Mouse (Mus musculus) forebrain, embryonic 14.5 days (tissue): ENCODE data around the gene Ciart. TPM values are rescaled to one million over a fixed set of nuclear protein-coding genes. Genes with fewer than 3 reads are reported as not detected.
"Not testable (repeated sequence)": the region's sequence is repeated elsewhere in the genome, so short reads cannot be mapped to it uniquely, and the experiment has no call there.

Experiments
- ATAC-seq: fragments of 200-750 bp; cut with Nextera tagmentation; 2 replicates; pipeline ENCODE4 v1.8.0; 2017; ENCODE audit warnings: mild to moderate bottlenecking, moderate library complexity
- DNase-seq: peaks from one replicate; pipeline ENCODE4 v3.0.0-alpha.2; 2015; ENCODE audit warnings: low spot score
- H3K27ac ChIP-seq: fragments of 300-500 bp; sonication (generic); 2 replicates; pipeline ENCODE4 v1.5.1; 2014; ENCODE audit warnings: low read depth, mild to moderate bottlenecking, control low read depth, low read length, moderate library complexity
- H3K27me3 ChIP-seq: fragments of 300-500 bp; sonication (generic); replicated peaks from 2 replicates; pipeline ENCODE4 v1.6.1; 2014; ENCODE audit warnings: low read length, control low read depth, mixed read lengths; ENCODE audit not compliant: control insufficient read depth, insufficient read depth
- H3K36me3 ChIP-seq: fragments of 300-500 bp; sonication (generic); 2 replicates; pipeline ENCODE4 v1.6.1; 2014; ENCODE audit warnings: low read length, control low read depth; ENCODE audit not compliant: control insufficient read depth, insufficient read depth
- H3K4me1 ChIP-seq: fragments of 300-500 bp; sonication (generic); 2 replicates; pipeline ENCODE4 v1.6.1; 2014; ENCODE audit warnings: antibody characterized with exemption, low read length, control low read depth; ENCODE audit not compliant: control insufficient read depth, insufficient read depth
- H3K4me2 ChIP-seq: fragments of 300-500 bp; sonication (generic); 2 replicates; pipeline ENCODE4 v1.6.1; 2014; ENCODE audit warnings: mild to moderate bottlenecking, control low read depth, low read length
- H3K4me3 ChIP-seq: fragments of 300-500 bp; sonication (generic); 2 replicates; pipeline ENCODE4 v1.5.1; 2014; ENCODE audit warnings: low read depth, low read length, control low read depth
- H3K9ac ChIP-seq: fragments of 300-500 bp; sonication (generic); 2 replicates; pipeline ENCODE4 v1.6.1; 2014; ENCODE audit warnings: mild to moderate bottlenecking, low read length, control low read depth, moderate library complexity
- H3K9me3 ChIP-seq: fragments of 300-500 bp; sonication (generic); replicated peaks from 2 replicates; pipeline ENCODE4 v1.6.1; 2016; ENCODE audit warnings: low read length, control low read depth, mixed read lengths; ENCODE audit not compliant: control insufficient read depth
- WGBS: fragments of 180-500 bp; shearing (Covaris S2); extraction: QIAGEN DNeasy Blood & Tissue Kit; methylation state at CpG from one replicate; pipeline ENCODE4 v1.1.7; 2014; 5-methylcytosine and 5-hydroxymethylcytosine counted together
- polyA plus RNA-seq: library from polyadenylated mRNA; unstranded; fragments of >200 nt; fragmentation: Nextera tagmentation; extraction: Ambion mirVana; gene quantifications from 2 replicates; pipeline ENCODE4 v1.2.1, GENCODE M21; 2014

Ciart gene
- polyA plus RNA-seq, 1 experiment from 2014 or later: 2.8 TPM

- ATAC-seq: 0 out of 2 replicates have a peak, but pooled peaks have one; percentile 19
- DNase-seq: no peak
- WGBS: 2% methylated on average over 15 of the region's 15 CpGs
- Histone ChIP-seq H3K4me2 (peak overlapping the region; percentile 72), H3K36me3 (no peaks in the 10 kb centered on the region), H3K27ac (no peak overlapping the region), H3K9me3 (no peaks in the 10 kb centered on the region), H3K9ac (peak overlapping the region; percentile 59), H3K4me3 (peak overlapping the region; percentile 32), H3K27me3 (no peaks in the 10 kb centered on the region), H3K4me1 (peaks cover 14% of the 10 kb centered on the region)
Measured at GRCm38 (mm10) chr3:95903753-95904502, 21.9 kb upstream of the Ciart start.

- Histone ChIP-seq H3K27ac (no peak overlapping the region), H3K36me3 (peaks cover 12% of the 10 kb centered on the region), H3K9me3 (no peaks in the 10 kb centered on the region), H3K27me3 (no peaks in the 10 kb centered on the region), H3K4me3 (no peak overlapping the region), H3K4me1 (peaks cover 14% of the 10 kb centered on the region), H3K4me2 (peak overlapping the region; percentile 18), H3K9ac (no peak overlapping the region)
- WGBS: 26% methylated on average over 6 of the region's 6 CpGs
- ATAC-seq (no peak), DNase-seq (no peak)
Measured at GRCm38 (mm10) chr3:95902643-95903042, 20.6 kb upstream of the Ciart start.

GRCm38 (mm10) chr3:95902373-95902625, 20.2 kb upstream of the Ciart start:
- H3K4me2 ChIP-seq: peak overlapping the region; percentile 18; the same call in 1 of the 2 replicates
- no peaks in the 10 kb centered on the region for H3K9me3 ChIP-seq
- peaks cover 14% of the 10 kb centered on the region for H3K4me1 ChIP-seq
- H3K27ac ChIP-seq: no peak overlapping the region
- peaks cover 12% of the 10 kb centered on the region for H3K36me3 ChIP-seq
- no peak overlapping the region for H3K9ac ChIP-seq
- H3K27me3 ChIP-seq: no peaks in the 10 kb centered on the region
- DNase-seq (no peak), ATAC-seq (no peak)
- no peak overlapping the region for H3K4me3 ChIP-seq

GRCm38 (mm10) chr3:95901616-95902372, 19.7 kb upstream of the Ciart start:
- ATAC-seq: no peak
- 67% methylated on average over 9 of the region's 9 CpGs for WGBS

GRCm38 (mm10) chr3:95899800-95900524, 17.9 kb upstream of the Ciart start:
- H3K4me3 ChIP-seq: no peak overlapping the region
- DNase-seq (no peak), ATAC-seq (no peak)
- no peak overlapping the region for H3K27ac ChIP-seq
- H3K9ac ChIP-seq: no peak overlapping the region
- no peaks in the 10 kb centered on the region for H3K27me3 ChIP-seq
- H3K36me3 ChIP-seq: peaks cover 12% of the 10 kb centered on the region
- no peaks in the 10 kb centered on the region for H3K9me3 ChIP-seq
- WGBS: 67% methylated on average over 13 of the region's 13 CpGs
- H3K4me2 ChIP-seq: no peak overlapping the region
- peaks cover 6% of the 10 kb centered on the region for H3K4me1 ChIP-seq

More at GRCm38 (mm10) chr3:95901616-95902372, 19.7 kb upstream of the Ciart start:
- Histone ChIP-seq H3K27me3 (no peaks in the 10 kb centered on the region), H3K27ac (no peak overlapping the region), H3K4me1 (peaks cover 14% of the 10 kb centered on the region), H3K36me3 (peaks cover 12% of the 10 kb centered on the region), H3K4me3 (no peak overlapping the region), H3K4me2 (no peak overlapping the region), H3K9me3 (no peaks in the 10 kb centered on the region), H3K9ac (no peak overlapping the region)
- DNase-seq: no peak

- not testable (repeated sequence) for H3K27me3 ChIP-seq, H3K4me1 ChIP-seq, H3K4me3 ChIP-seq, ATAC-seq, H3K4me2 ChIP-seq, H3K27ac ChIP-seq, H3K9ac ChIP-seq, H3K9me3 ChIP-seq, DNase-seq
- peaks cover 12% of the 10 kb centered on the region for H3K36me3 ChIP-seq
- 89% methylated on average over 7 of the region's 7 CpGs for WGBS
Measured at GRCm38 (mm10) chr3:95895501-95895900, 13.4 kb upstream of the Ciart start.

GRCm38 (mm10) chr3:95894317-95895160, 12.5 kb upstream of the Ciart start:
- H3K4me1 ChIP-seq: peaks cover 5% of the 10 kb centered on the region; the same call in 1 of the 2 replicates

GRCm38 (mm10) chr3:95893606-95894316, 11.7 kb upstream of the Ciart start, which contains the start of gene Aph1a:
Aph1a (plus strand) TSS chr3:95893969.
- WGBS: 0% methylated on average over 25 of the region's 43 CpGs
- Histone ChIP-seq H3K4me2 (peak within 1 kb of the TSS; percentile 68), H3K9ac (peak within 1 kb of the TSS; percentile 71), H3K36me3 (peaks cover 10% of the 10 kb centered on the region), H3K27ac (peak within 1 kb of the TSS; percentile 78), H3K4me3 (peak within 1 kb of the TSS; percentile 48)
- H3K27me3 ChIP-seq, H3K9me3 ChIP-seq, H3K4me1 ChIP-seq: not testable (repeated sequence)
- DNase-seq: peak; percentile 99
- ATAC-seq: peak; percentile 99

More at GRCm38 (mm10) chr3:95894317-95895160, 12.5 kb upstream of the Ciart start:
- Histone ChIP-seq H3K9me3 (no peaks in the 10 kb centered on the region), H3K27ac (peak overlapping the region; percentile 44; the same call in 1 of the 2 replicates), H3K36me3 (peaks cover 12% of the 10 kb centered on the region), H3K4me2 (peak overlapping the region; percentile 68), H3K27me3 (no peaks in the 10 kb centered on the region), H3K9ac (peak overlapping the region; percentile 71), H3K4me3 (peak overlapping the region; percentile 48)
- ATAC-seq (peak; percentile 5; the same call in 1 of the 2 replicates), DNase-seq (no peak)
- 23% methylated on average over 16 of the region's 16 CpGs for WGBS
